Mouse (Mus musculus): ENCODE data around the gene Enc1.

DNA sequence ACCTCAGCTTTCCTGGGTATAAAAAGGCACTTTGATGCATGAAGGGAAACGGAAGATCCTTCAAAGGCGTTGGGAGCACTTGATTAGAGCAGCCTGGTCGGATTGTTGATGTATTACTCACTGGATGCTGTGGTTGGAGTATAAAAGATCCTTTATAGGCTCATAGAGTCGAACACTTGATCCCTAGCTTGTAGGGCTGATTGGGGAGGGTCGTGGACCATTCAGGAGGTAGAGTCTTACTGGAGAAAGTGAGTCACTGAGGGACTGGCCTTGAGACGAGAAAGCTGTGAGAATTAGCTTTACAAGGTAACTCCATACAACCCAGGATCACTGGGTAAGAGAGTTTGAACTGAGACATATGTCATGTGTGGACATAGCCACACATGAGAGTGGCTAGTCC is 30.7 kb downstream of the Enc1 start:
- TF ChIP-seq EP300 (optimal IDR thresholded peaks at IDR 0.05), result no peak
- no peak for TF ChIP-seq CTCF (IDR thresholded peaks at IDR 0.05; ENCODE audit: low read depth)

Data from stomach, postnatal 0 days (tissue).